Mouse (Mus musculus): ENCODE results near the gene Phactr4. TPM values are rescaled to one million over a fixed set of nuclear protein-coding genes. Genes with fewer than 3 reads are reported as not detected.
A peak's percentile ranks its signal among the peaks of the same experiment; 100 is the strongest.

Phactr4 gene
- total RNA-seq, 2 experiments from 2014 or later = 9.1 to 9.8 TPM

GRCm38 (mm10) chr4:132345843-132346212 is 76.5 kb downstream of the Phactr4 start:
- H3K4me3 ChIP-seq = peak overlapping the region; percentile 69
- no peak for DNase-seq (ENCODE audit: extremely low spot score in 1 of 2, low spot score in 2 of 2)
- intact Hi-C loops (cut with DNase I) = loop anchor here (5.0 to 10.0 kb wide), 2 partner anchors 54 to 251 kb away; no protein-coding TSS in a partner anchor
- H3K27ac ChIP-seq = no peak overlapping the region; the same call in 1 of the 2 replicates
- no peak for TF ChIP-seq CTCF (IDR thresholded peaks at IDR 0.05)

- TF ChIP-seq CTCF (IDR thresholded peaks at IDR 0.05) = no peak; the same call in none of the 2 replicates
- DNase-seq (ENCODE audit: extremely low spot score in 1 of 2, low spot score in 2 of 2) = peak; percentile 92 to 97
- intact Hi-C loops (cut with DNase I) = loop anchor here (5.0 to 10.0 kb wide), 2 partner anchors 53 to 250 kb away; no protein-coding TSS in a partner anchor
- Histone ChIP-seq H3K27ac (peak overlapping the region; percentile 72), H3K4me3 (peak overlapping the region; percentile 69)
Observed at GRCm38 (mm10) chr4:132345135-132345842, 77.0 kb downstream of the Phactr4 start.

- intact Hi-C loops (cut with DNase I) = loop anchor here (5.0 to 10.0 kb wide), 2 partner anchors 52 to 250 kb away; no protein-coding TSS in a partner anchor
- peak in 1 of 2 experiments; percentile 15 for DNase-seq (ENCODE audit: extremely low spot score in 1 of 2, low spot score in 2 of 2)
- no peak overlapping the region for H3K27ac ChIP-seq
- no peak for TF ChIP-seq CTCF (IDR thresholded peaks at IDR 0.05)
- H3K4me3 ChIP-seq = peak overlapping the region; percentile 69
Observed at GRCm38 (mm10) chr4:132344403-132345134, 77.7 kb downstream of the Phactr4 start.

- TF ChIP-seq CTCF (IDR thresholded peaks at IDR 0.05) = no peak
- intact Hi-C loops (cut with DNase I) = loop anchor here (10.0 kb wide), 1 partner anchor 247 kb away; no protein-coding TSS in a partner anchor
- no peak overlapping the region for H3K4me3 ChIP-seq
Observed at GRCm38 (mm10) chr4:132341451-132341850, 80.8 kb downstream of the Phactr4 start.

GRCm38 (mm10) chr4:132338943-132339342 is 83.3 kb downstream of the Phactr4 start:
- TF ChIP-seq CTCF (IDR thresholded peaks at IDR 0.05) = no peak
- intact Hi-C loops (cut with DNase I) = no loop called here
- Histone ChIP-seq H3K4me3 (no peak overlapping the region), H3K27ac (no peak overlapping the region)
- DNase-seq (ENCODE audit: extremely low spot score in 1 of 2, low spot score in 2 of 2) = peak in 1 of 2 experiments; percentile 24

More at GRCm38 (mm10) chr4:132341451-132341850, 80.8 kb downstream of the Phactr4 start:
- no peak overlapping the region for H3K27ac ChIP-seq
- no peak for DNase-seq (ENCODE audit: extremely low spot score in 1 of 2, low spot score in 2 of 2)

- no peak overlapping the region for H3K27ac ChIP-seq
- intact Hi-C loops (cut with DNase I) = no loop called here
- DNase-seq (ENCODE audit: extremely low spot score in 1 of 2, low spot score in 2 of 2) = no peak
- H3K4me3 ChIP-seq = no peak overlapping the region
- TF ChIP-seq CTCF (IDR thresholded peaks at IDR 0.05) = no peak
Observed at GRCm38 (mm10) chr4:132332880-132333279, 89.4 kb downstream of the Phactr4 start.

- H3K27ac ChIP-seq = no peak overlapping the region
- intact Hi-C loops (cut with DNase I) = no loop called here
- no peak for DNase-seq (ENCODE audit: extremely low spot score in 1 of 2, low spot score in 2 of 2)
- H3K4me3 ChIP-seq = no peak overlapping the region
- no peak for TF ChIP-seq CTCF (IDR thresholded peaks at IDR 0.05)
Observed at GRCm38 (mm10) chr4:132331960-132332359, 90.3 kb downstream of the Phactr4 start.

GRCm38 (mm10) chr4:132329835-132330354 is 92.4 kb downstream of the Phactr4 start:
- Histone ChIP-seq H3K4me3 (peak overlapping the region; percentile 82), H3K27ac (peak overlapping the region; percentile 84)
- no peak for DNase-seq (ENCODE audit: extremely low spot score in 1 of 2, low spot score in 2 of 2)
- intact Hi-C loops (cut with DNase I) = loop anchor here (2.0 kb wide), 1 partner anchor 21 kb away; no protein-coding TSS in a partner anchor
- no peak for TF ChIP-seq CTCF (IDR thresholded peaks at IDR 0.05)

- DNase-seq (ENCODE audit: extremely low spot score in 1 of 2, low spot score in 2 of 2) = peak; percentile 84 to 86
- intact Hi-C loops (cut with DNase I) = loop anchor here (2.0 kb wide), 1 partner anchor 20 kb away; no protein-coding TSS in a partner anchor
- H3K4me3 ChIP-seq = peak within 1 kb of the TSS; percentile 82
- H3K27ac ChIP-seq = peak within 1 kb of the TSS; percentile 84
- peak; percentile 18 for TF ChIP-seq CTCF (IDR thresholded peaks at IDR 0.05)
Observed at GRCm38 (mm10) chr4:132329115-132329834, 93.0 kb downstream of the Phactr4 start, which contains the start of gene Trnau1ap. Gene Trnau1ap, minus strand, starts transcription at chr4:132329538.

GRCm38 (mm10) chr4:132328391-132328982 is 93.8 kb downstream of the Phactr4 start:
- DNase-seq (ENCODE audit: extremely low spot score in 1 of 2, low spot score in 2 of 2) = no peak
- Histone ChIP-seq H3K27ac (no peak overlapping the region; the same call in 1 of the 2 replicates), H3K4me3 (peak overlapping the region; percentile 82)
- intact Hi-C loops (cut with DNase I) = loop anchor here (2.0 kb wide), 1 partner anchor 20 kb away; no protein-coding TSS in a partner anchor
- TF ChIP-seq CTCF (IDR thresholded peaks at IDR 0.05) = no peak

GRCm38 (mm10) chr4:132326481-132326880 is 95.8 kb downstream of the Phactr4 start:
- TF ChIP-seq CTCF (IDR thresholded peaks at IDR 0.05) = no peak
- no peak overlapping the region for H3K27ac ChIP-seq
- intact Hi-C loops (cut with DNase I) = no loop called here
- no peak for DNase-seq (ENCODE audit: extremely low spot score in 1 of 2, low spot score in 2 of 2)
- H3K4me3 ChIP-seq = no peak overlapping the region
